Mouse (Mus musculus) testis, postnatal 14 days (tissue): ENCODE data around the gene Srsf7.

Experiments
- DNase-seq: peaks from one replicate; pipeline ENCODE4 v3.0.0; 2021; ENCODE audit warnings: low spot score

Gene Srsf7

GRCm38 (mm10) chr17:80156905-80157304, 50.2 kb downstream of the Srsf7 start:
- no peak for DNase-seq

- DNase-seq = no peak
Measured at GRCm38 (mm10) chr17:80153631-80154030, 53.5 kb downstream of the Srsf7 start.

- no peak for DNase-seq
Measured at GRCm38 (mm10) chr17:80152767-80153630, 54.1 kb downstream of the Srsf7 start.

GRCm38 (mm10) chr17:80151353-80151752, 55.8 kb downstream of the Srsf7 start:
- no peak for DNase-seq
